In the genomic region with DNA sequence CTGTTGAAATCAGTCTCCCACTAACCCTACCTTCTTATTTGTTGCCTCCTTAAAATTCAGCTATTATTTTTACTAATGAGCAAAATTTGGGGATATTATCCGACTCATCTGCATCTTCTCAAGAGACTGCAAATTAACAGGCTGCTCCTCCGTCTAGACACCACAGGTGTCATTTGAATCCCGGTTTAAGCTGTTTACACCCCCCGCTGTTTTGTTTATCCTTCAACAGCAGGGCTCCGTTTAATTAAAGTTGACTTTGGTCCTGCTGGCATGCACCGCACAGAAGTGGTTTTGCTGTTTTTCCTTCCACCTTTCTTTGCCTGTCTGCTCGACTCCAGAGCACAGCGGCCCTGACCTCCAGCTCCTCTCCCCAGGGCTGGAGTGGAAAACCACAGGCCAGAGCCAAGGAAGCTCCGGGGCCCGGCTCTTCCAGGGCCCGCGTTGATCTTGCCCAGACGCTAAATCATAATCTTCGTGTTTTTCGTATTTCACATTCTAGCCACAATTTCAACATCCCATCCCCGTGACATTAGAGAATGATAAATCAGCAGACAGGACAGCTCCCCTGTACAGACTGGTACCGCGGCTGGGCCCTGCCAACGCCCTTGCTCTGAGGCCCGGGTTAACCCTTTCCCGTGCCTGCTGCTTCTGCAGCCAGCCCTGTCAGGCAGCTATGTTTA, we compare ENCODE assay signal across 7 mouse cellular contexts.
DNase-seq lines count a peak whose midpoint lies in the region; ATAC-seq lines count a peak whose summit lies in the region.

No protein-coding gene starts in this region.

- peak; percentile 57; the same call in 1 of the 2 replicates for ATAC-seq in heart, embryonic 12.5 days (ENCODE audit: insufficient number of reproducible peaks, low FRiP score)

- H3K4me2 ChIP-seq in heart, embryonic 12.5 days: peak overlapping the region; percentile 67

- H3K4me3 ChIP-seq in heart, embryonic 12.5 days: peak overlapping the region; percentile 26

- no peak overlapping the region for H3K27ac ChIP-seq in heart, embryonic 12.5 days (ENCODE audit: poor library complexity, severe bottlenecking)

- H3K36me3 ChIP-seq in heart, embryonic 12.5 days: no peaks in the 10 kb centered on the region

- peak; percentile 20 for DNase-seq in ZHBTc4 (ENCODE audit: low read depth, low spot score)
- peak; percentile 72 for DNase-seq in embryo, embryonic 11 days
- peak; percentile 19 to 41 for DNase-seq in kidney, postnatal 4 days
- DNase-seq in neural tube, embryonic 10.5 days (ENCODE audit: extremely low spot score, low spot score): peak; percentile 65
- DNase-seq in frontal cortex, postnatal 36 days (ENCODE audit: low spot score in 2 of 2): no peak
- DNase-seq in cerebellum, adult 9-10 months: no peak

- peaks cover 4% of the 10 kb centered on the region for H3K4me1 ChIP-seq in heart, embryonic 12.5 days (replicated peaks)

- no peaks in the 10 kb centered on the region for H3K9me3 ChIP-seq in heart, embryonic 12.5 days (replicated peaks)

- H3K27me3 ChIP-seq in heart, embryonic 12.5 days (replicated peaks): peaks cover 3% of the 10 kb centered on the region; the same call in 1 of the 2 replicates

- no peak overlapping the region for H3K9ac ChIP-seq in heart, embryonic 12.5 days

- WGBS in heart, embryonic 12.5 days: 6% methylated on average over 21 of the region's 21 CpGs

Comparison
In these comparisons a context has a peak if more than half of its experiments do, and no peak if none do; other contexts are left out.
1. DNase-seq: peak in ZHBTc4 (single experiment), embryo, embryonic 11 days (single experiment), kidney, postnatal 4 days (2 of 2) and neural tube, embryonic 10.5 days (single experiment); none in frontal cortex, postnatal 36 days (0 of 2) and cerebellum, adult 9-10 months (single experiment).